Mouse (Mus musculus): Measurements from ENCODE around the gene Alox15.
"Not testable (repeated sequence)": the region's sequence is repeated elsewhere in the genome, so short reads cannot be mapped to it uniquely, and the experiment has no call there.

The Alox15 gene

GRCm38 (mm10) chr11:70351868-70352267 lies at the start of gene Alox15:
Gene Alox15, minus strand, starts transcription at chr11:70352031.
- DNase-seq (ENCODE audit: extremely low spot score, low spot score): no peak

GRCm38 (mm10) chr11:70389421-70389820 lies 37.6 kb upstream of the Alox15 start:
- no peak for DNase-seq (ENCODE audit: extremely low spot score, low spot score)

- no peak for DNase-seq (ENCODE audit: extremely low spot score, low spot score)
These were observed 35.6 kb upstream of the Alox15 start for GRCm38 (mm10) chr11:70387436-70387835.

- DNase-seq (ENCODE audit: extremely low spot score, low spot score): no peak
These were observed 32.3 kb upstream of the Alox15 start for GRCm38 (mm10) chr11:70384136-70384535.

GRCm38 (mm10) chr11:70381330-70381729 lies 29.5 kb upstream of the Alox15 start:
- no peak for DNase-seq (ENCODE audit: extremely low spot score, low spot score)

- DNase-seq (ENCODE audit: extremely low spot score, low spot score): no peak
These were observed 28.7 kb upstream of the Alox15 start for GRCm38 (mm10) chr11:70380478-70381005.

GRCm38 (mm10) chr11:70376054-70376453 lies 24.2 kb upstream of the Alox15 start:
- no peak for DNase-seq (ENCODE audit: extremely low spot score, low spot score)

GRCm38 (mm10) chr11:70374302-70374701 lies 22.5 kb upstream of the Alox15 start:
- DNase-seq (ENCODE audit: extremely low spot score, low spot score): no peak

GRCm38 (mm10) chr11:70372849-70373557 lies 21.2 kb upstream of the Alox15 start:
- no peak for DNase-seq (ENCODE audit: extremely low spot score, low spot score)

GRCm38 (mm10) chr11:70372396-70372795 lies 20.6 kb upstream of the Alox15 start:
- DNase-seq (ENCODE audit: extremely low spot score, low spot score): no peak

GRCm38 (mm10) chr11:70368626-70369025 lies 16.8 kb upstream of the Alox15 start:
- not testable (repeated sequence) for DNase-seq (ENCODE audit: extremely low spot score, low spot score)

GRCm38 (mm10) chr11:70367701-70368100 lies 15.9 kb upstream of the Alox15 start:
- DNase-seq (ENCODE audit: extremely low spot score, low spot score): not testable (repeated sequence)

- no peak for DNase-seq (ENCODE audit: extremely low spot score, low spot score)
These were observed 3.2 kb downstream of the Alox15 start for GRCm38 (mm10) chr11:70348630-70349029.

- DNase-seq (ENCODE audit: extremely low spot score, low spot score): no peak
These were observed 4.0 kb downstream of the Alox15 start for GRCm38 (mm10) chr11:70347861-70348260.

GRCm38 (mm10) chr11:70345546-70345945 lies 6.3 kb downstream of the Alox15 start:
- no peak for DNase-seq (ENCODE audit: extremely low spot score, low spot score)

- no peak for DNase-seq (ENCODE audit: extremely low spot score, low spot score)
These were observed 6.8 kb downstream of the Alox15 start for GRCm38 (mm10) chr11:70345061-70345460.

- DNase-seq (ENCODE audit: extremely low spot score, low spot score): no peak
These were observed 12.3 kb downstream of the Alox15 start for GRCm38 (mm10) chr11:70339481-70339880.

- peak; percentile 48 for DNase-seq (ENCODE audit: extremely low spot score, low spot score)
These were observed 17.4 kb downstream of the Alox15 start for GRCm38 (mm10) chr11:70334477-70334876.

GRCm38 (mm10) chr11:70324726-70325125 lies 27.1 kb downstream of the Alox15 start:
- DNase-seq (ENCODE audit: extremely low spot score, low spot score): no peak

- no peak for DNase-seq (ENCODE audit: extremely low spot score, low spot score)
These were observed 29.3 kb downstream of the Alox15 start, which contains the start of gene Alox12e for GRCm38 (mm10) chr11:70322528-70322927. Gene Alox12e, minus strand, starts transcription at chr11:70322628.

GRCm38 (mm10) chr11:70321664-70322063 lies 30.2 kb downstream of the Alox15 start:
- DNase-seq (ENCODE audit: extremely low spot score, low spot score): peak; percentile 70

GRCm38 (mm10) chr11:70319614-70320013 lies 32.2 kb downstream of the Alox15 start:
- no peak for DNase-seq (ENCODE audit: extremely low spot score, low spot score)

GRCm38 (mm10) chr11:70313833-70314232 lies 38.0 kb downstream of the Alox15 start:
- no peak for DNase-seq (ENCODE audit: extremely low spot score, low spot score)

All from neural tube, embryonic 10.5 days (tissue).